Mouse (Mus musculus) G1E (cell line): ENCODE results near the gene Lsamp. TPM values are rescaled to one million over a fixed set of nuclear protein-coding genes. Genes with fewer than 3 reads are reported as not detected.

Experiments used
- ATAC-seq: 2 replicates; pipeline ENCODE4 v1.8.0; 2016; ENCODE audit warnings: mild to moderate bottlenecking; ENCODE audit not compliant: insufficient number of reproducible peaks, poor library complexity, low FRiP score, severe bottlenecking; ENCODE audit errors: extremely low read depth
- DNase-seq: peaks from one replicate; pipeline ENCODE4 v3.0.0; 2012; ENCODE audit warnings: low spot score
- H3K27me3 ChIP-seq: 2 replicates; pipeline ENCODE4 v1.6.1; 2012; ENCODE audit warnings: mild to moderate bottlenecking, low read length, inconsistent platforms; ENCODE audit not compliant: insufficient read depth
- H3K36me3 ChIP-seq: replicated peaks from 2 replicates; pipeline ENCODE3; 2012; ENCODE audit warnings: mild to moderate bottlenecking, inconsistent platforms
- H3K4me1 ChIP-seq: 2 replicates; pipeline ENCODE4 v1.6.1; 2012; ENCODE audit warnings: low read depth, low read length, inconsistent platforms, mixed read lengths; ENCODE audit not compliant: insufficient read depth
- H3K4me3 ChIP-seq: 2 replicates; pipeline ENCODE4 v1.5.1; 2012; ENCODE audit warnings: low read depth, mild to moderate bottlenecking, inconsistent platforms, low read length, moderate library complexity, mixed read lengths
- H3K9me3 ChIP-seq: replicated peaks from 2 replicates; pipeline ENCODE4 v1.6.1; 2012; ENCODE audit warnings: inconsistent platforms
- CTCF ChIP-seq: IDR thresholded peaks from 2 replicates; pipeline ENCODE4 v1.5.1; 2012; ENCODE audit warnings: low read depth, low read length, inconsistent platforms, mixed read lengths
- GATA1 ChIP-seq: IDR thresholded peaks from 2 replicates; pipeline ENCODE4 v1.6.1; 2012; ENCODE audit warnings: borderline replicate concordance, low read length, inconsistent platforms, mixed read lengths
- GATA2 ChIP-seq: IDR thresholded peaks from 2 replicates; pipeline ENCODE4 v1.6.1; 2012; ENCODE audit warnings: low read depth, low read length, inconsistent platforms, borderline replicate concordance
- POLR2AphosphoS5 ChIP-seq: IDR thresholded peaks from 2 replicates; pipeline ENCODE4 v1.6.1; 2012; ENCODE audit warnings: low read depth, low read length, inconsistent platforms; ENCODE audit not compliant: insufficient replicate concordance
- TAL1 ChIP-seq: conservative IDR thresholded peaks from 2 replicates; pipeline ENCODE4 v1.6.1; 2012; ENCODE audit warnings: low read depth, low read length, inconsistent platforms, mixed read lengths
- polyA plus RNA-seq: library from polyadenylated mRNA; stranded (reverse); fragments of >175 nt; gene quantifications from 2 replicates; pipeline ENCODE4 v1.2.3, GENCODE M21; 2012
- total RNA-seq, 2 experiments: library from RNA; stranded (forward) in 1 of 2; stranded (reverse) in 1 of 2; fragments of 200-1000 nt in 1 of 2; fragments of >200 nt in 1 of 2; fragmentation: Nextera tagmentation in 1 of 2; gene quantifications; 2 replicates each; pipeline ENCODE4 v1.2.3; 2014 to 2017

Gene Lsamp
- total and polyA plus RNA-seq, 3 experiments: 0.49 TPM; not detected in 2

- DNase-seq: no peak
- no peak for ATAC-seq
- TF ChIP-seq POLR2AphosphoS5: no peak
- no peak for TF ChIP-seq GATA1
- TF ChIP-seq CTCF: no peak
- TF ChIP-seq GATA2: no peak
- no peak for TF ChIP-seq TAL1
- H3K9me3 ChIP-seq: no peaks in the 10 kb centered on the region
- no peaks in the 10 kb centered on the region for H3K36me3 ChIP-seq
- H3K27me3 ChIP-seq: no peaks in the 10 kb centered on the region
- H3K4me1 ChIP-seq: no peaks in the 10 kb centered on the region
- H3K4me3 ChIP-seq: no peak overlapping the region
Measured at GRCm38 (mm10) chr16:41785600-41785999, 1801.4 kb downstream of the Lsamp start.

DNA sequence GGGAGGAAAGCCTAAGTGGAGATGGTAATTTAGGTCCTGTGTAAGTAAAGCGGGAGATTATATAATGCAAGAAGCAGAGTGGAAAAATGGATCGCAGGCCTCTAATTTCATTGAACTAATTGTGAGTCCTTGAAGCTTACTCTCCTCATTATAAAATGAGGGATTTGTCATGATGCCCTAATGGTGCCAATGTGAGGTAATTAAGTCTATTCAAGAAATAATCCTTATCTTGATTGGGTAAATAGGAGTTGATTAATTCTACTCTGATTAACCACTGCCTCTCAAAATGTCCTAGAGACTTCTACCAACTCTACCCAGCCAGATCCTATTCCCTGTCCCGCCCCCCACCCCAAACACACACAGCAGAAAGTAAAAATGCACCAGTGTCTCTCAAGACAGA lies 1802.5 kb downstream of the Lsamp start:
- no peak for DNase-seq
- no peak for TF ChIP-seq POLR2AphosphoS5
- TF ChIP-seq GATA1: no peak
- no peak for TF ChIP-seq TAL1
- no peak for TF ChIP-seq CTCF
- no peak for TF ChIP-seq GATA2
- Histone ChIP-seq H3K27me3 (no peaks in the 10 kb centered on the region), H3K36me3 (no peaks in the 10 kb centered on the region), H3K4me3 (no peak overlapping the region), H3K9me3 (no peaks in the 10 kb centered on the region), H3K4me1 (no peaks in the 10 kb centered on the region)
- no peak for ATAC-seq

- no peaks in the 10 kb centered on the region for H3K4me1 ChIP-seq
- no peak for ATAC-seq
- TF ChIP-seq CTCF (no peak), GATA2 (no peak), TAL1 (no peak), POLR2AphosphoS5 (no peak), GATA1 (no peak)
Measured at GRCm38 (mm10) chr16:41787146-41787545, 1803.0 kb downstream of the Lsamp start.

DNA sequence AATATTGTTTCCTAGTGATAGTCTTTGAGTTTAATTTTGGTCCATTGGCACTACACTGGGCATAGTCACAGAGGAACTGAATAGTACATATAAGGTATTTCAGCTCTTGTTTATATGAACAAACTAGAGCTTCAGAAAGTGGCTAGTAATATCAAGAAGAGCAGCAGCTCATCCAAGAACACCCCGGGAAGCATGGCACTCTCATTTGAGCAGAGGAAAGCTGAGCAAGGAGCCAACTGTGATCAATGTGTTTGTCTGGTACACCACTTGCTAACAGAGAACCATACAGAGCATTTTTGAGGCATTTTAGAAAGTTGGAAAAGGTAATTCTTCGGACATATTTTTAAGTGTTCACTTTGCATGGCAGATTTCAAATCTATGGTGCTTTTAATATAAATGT lies 1805.9 kb downstream of the Lsamp start:
- ATAC-seq: no peak
- no peak for DNase-seq
- Histone ChIP-seq H3K9me3 (no peaks in the 10 kb centered on the region), H3K27me3 (no peaks in the 10 kb centered on the region), H3K36me3 (no peaks in the 10 kb centered on the region), H3K4me3 (no peak overlapping the region), H3K4me1 (no peaks in the 10 kb centered on the region)
- TF ChIP-seq POLR2AphosphoS5 (no peak), GATA1 (no peak), GATA2 (no peak), CTCF (no peak), TAL1 (no peak)

More at GRCm38 (mm10) chr16:41787146-41787545, 1803.0 kb downstream of the Lsamp start:
- Histone ChIP-seq H3K36me3 (no peaks in the 10 kb centered on the region), H3K27me3 (no peaks in the 10 kb centered on the region), H3K4me3 (no peak overlapping the region), H3K9me3 (no peaks in the 10 kb centered on the region)
- no peak for DNase-seq

GRCm38 (mm10) chr16:41820369-41820768 lies 1836.2 kb downstream of the Lsamp start:
- ATAC-seq (no peak), DNase-seq (no peak)
- no peak for TF ChIP-seq POLR2AphosphoS5
- no peak for TF ChIP-seq CTCF
- TF ChIP-seq GATA1: no peak
- TF ChIP-seq TAL1: no peak
- no peak for TF ChIP-seq GATA2
- Histone ChIP-seq H3K27me3 (no peaks in the 10 kb centered on the region), H3K4me3 (no peak overlapping the region), H3K36me3 (no peaks in the 10 kb centered on the region), H3K4me1 (no peaks in the 10 kb centered on the region), H3K9me3 (peaks cover 5% of the 10 kb centered on the region; the same call in 1 of the 2 replicates)

GRCm38 (mm10) chr16:41826899-41827604 lies 1842.9 kb downstream of the Lsamp start:
- Histone ChIP-seq H3K4me1 (no peaks in the 10 kb centered on the region), H3K27me3 (no peaks in the 10 kb centered on the region), H3K9me3 (peaks cover 5% of the 10 kb centered on the region; the same call in 1 of the 2 replicates), H3K4me3 (no peak overlapping the region), H3K36me3 (no peaks in the 10 kb centered on the region)
- no peak for ATAC-seq
- no peak for DNase-seq
- TF ChIP-seq GATA2: no peak
- no peak for TF ChIP-seq GATA1
- no peak for TF ChIP-seq TAL1
- TF ChIP-seq POLR2AphosphoS5: no peak
- TF ChIP-seq CTCF: no peak
